Mouse (Mus musculus) spleen, postnatal 4 days (tissue): ENCODE results near the gene Gm5938.

Experiments used
- DNase-seq, 2 experiments: peaks; one replicate each; pipeline ENCODE4 v3.0.0; 2022; ENCODE audit warnings: low spot score in 2 of 2

Gm5938 gene

GRCm38 (mm10) chrX:78125167-78125566, at the start of gene Gm5938:
Gene Gm5938, plus strand, starts transcription at chrX:78125467.
- no peak for DNase-seq

- DNase-seq: no peak
Observed at GRCm38 (mm10) chrX:78091274-78091673, 34.0 kb upstream of the Gm5938 start, which contains the start of gene Obp1a. Gene Obp1a, minus strand, starts transcription at chrX:78091374.
